Mouse (Mus musculus): ENCODE results near the gene Rapgef5.

The Rapgef5 gene

GRCm38 (mm10) chr12:117712474-117712873 lies 196.2 kb downstream of the Rapgef5 start:
- peak; percentile 37 for DNase-seq (ENCODE audit: low read depth, low spot score)

GRCm38 (mm10) chr12:117713616-117714015 lies 197.3 kb downstream of the Rapgef5 start:
- no peak for DNase-seq (ENCODE audit: low read depth, low spot score)

- DNase-seq (ENCODE audit: low read depth, low spot score), result no peak
Observed at GRCm38 (mm10) chr12:117720794-117721747, 204.8 kb downstream of the Rapgef5 start.

GRCm38 (mm10) chr12:117721748-117722150 lies 205.5 kb downstream of the Rapgef5 start:
- no peak for DNase-seq (ENCODE audit: low read depth, low spot score)

- DNase-seq (ENCODE audit: low read depth, low spot score), result no peak
Observed at GRCm38 (mm10) chr12:117725011-117725410, 208.7 kb downstream of the Rapgef5 start.

- no peak for DNase-seq (ENCODE audit: low read depth, low spot score)
Observed at GRCm38 (mm10) chr12:117727481-117728177, 211.3 kb downstream of the Rapgef5 start.

- no peak for DNase-seq (ENCODE audit: low read depth, low spot score)
Observed at GRCm38 (mm10) chr12:117728178-117728611, 211.9 kb downstream of the Rapgef5 start.

GRCm38 (mm10) chr12:117733611-117734010 lies 217.3 kb downstream of the Rapgef5 start:
- no peak for DNase-seq (ENCODE audit: low read depth, low spot score)

GRCm38 (mm10) chr12:117736130-117736529 lies 219.9 kb downstream of the Rapgef5 start:
- DNase-seq (ENCODE audit: low read depth, low spot score), result no peak

- DNase-seq (ENCODE audit: low read depth, low spot score), result no peak
Observed at GRCm38 (mm10) chr12:117736928-117737327, 220.6 kb downstream of the Rapgef5 start.

GRCm38 (mm10) chr12:117737332-117738031 lies 221.2 kb downstream of the Rapgef5 start:
- no peak for DNase-seq (ENCODE audit: low read depth, low spot score)

- DNase-seq (ENCODE audit: low read depth, low spot score), result no peak
Observed at GRCm38 (mm10) chr12:117742487-117742886, 226.2 kb downstream of the Rapgef5 start.

GRCm38 (mm10) chr12:117744580-117745483 lies 228.6 kb downstream of the Rapgef5 start:
- no peak for DNase-seq (ENCODE audit: low read depth, low spot score)

GRCm38 (mm10) chr12:117746611-117747010 lies 230.3 kb downstream of the Rapgef5 start:
- no peak for DNase-seq (ENCODE audit: low read depth, low spot score)

- no peak for DNase-seq (ENCODE audit: low read depth, low spot score)
Observed at GRCm38 (mm10) chr12:117751045-117751444, 234.8 kb downstream of the Rapgef5 start.

GRCm38 (mm10) chr12:117751520-117752383 lies 235.5 kb downstream of the Rapgef5 start:
- DNase-seq (ENCODE audit: low read depth, low spot score), result no peak

- peak; percentile 11 for DNase-seq (ENCODE audit: low read depth, low spot score)
Observed at GRCm38 (mm10) chr12:117756010-117756409, 239.7 kb downstream of the Rapgef5 start.

- no peak for DNase-seq (ENCODE audit: low read depth, low spot score)
Observed at GRCm38 (mm10) chr12:117760373-117760772, 244.1 kb downstream of the Rapgef5 start.

GRCm38 (mm10) chr12:117760846-117761245 lies 244.6 kb downstream of the Rapgef5 start:
- no peak for DNase-seq (ENCODE audit: low read depth, low spot score)

GRCm38 (mm10) chr12:117761698-117762097 lies 245.4 kb downstream of the Rapgef5 start:
- peak; percentile 59 for DNase-seq (ENCODE audit: low read depth, low spot score)

Data from CD4-positive helper T cell, adult 2 months (primary cell).